Mouse (Mus musculus) urinary bladder, postnatal 36 days (tissue): Measurements from ENCODE around the gene Abcd1.
A peak's percentile ranks its signal among the peaks of the same experiment; 100 is the strongest.
"Not testable (repeated sequence)": the region's sequence is repeated elsewhere in the genome, so short reads cannot be mapped to it uniquely, and the experiment has no call there.

Experiments used
- DNase-seq, 2 experiments: peaks; one replicate each; pipeline ENCODE4 v3.0.0; 2022; ENCODE audit warnings: low spot score in 2 of 2, mixed read lengths in 1 of 2

Gene Abcd1

GRCm38 (mm10) chrX:73739841-73740240 is 23.4 kb downstream of the Abcd1 start:
- not testable (repeated sequence) for DNase-seq

GRCm38 (mm10) chrX:73744774-73745481 is 28.5 kb downstream of the Abcd1 start:
- DNase-seq: no peak

GRCm38 (mm10) chrX:73748977-73749376 is 32.6 kb downstream of the Abcd1 start:
- no peak for DNase-seq

DNA sequence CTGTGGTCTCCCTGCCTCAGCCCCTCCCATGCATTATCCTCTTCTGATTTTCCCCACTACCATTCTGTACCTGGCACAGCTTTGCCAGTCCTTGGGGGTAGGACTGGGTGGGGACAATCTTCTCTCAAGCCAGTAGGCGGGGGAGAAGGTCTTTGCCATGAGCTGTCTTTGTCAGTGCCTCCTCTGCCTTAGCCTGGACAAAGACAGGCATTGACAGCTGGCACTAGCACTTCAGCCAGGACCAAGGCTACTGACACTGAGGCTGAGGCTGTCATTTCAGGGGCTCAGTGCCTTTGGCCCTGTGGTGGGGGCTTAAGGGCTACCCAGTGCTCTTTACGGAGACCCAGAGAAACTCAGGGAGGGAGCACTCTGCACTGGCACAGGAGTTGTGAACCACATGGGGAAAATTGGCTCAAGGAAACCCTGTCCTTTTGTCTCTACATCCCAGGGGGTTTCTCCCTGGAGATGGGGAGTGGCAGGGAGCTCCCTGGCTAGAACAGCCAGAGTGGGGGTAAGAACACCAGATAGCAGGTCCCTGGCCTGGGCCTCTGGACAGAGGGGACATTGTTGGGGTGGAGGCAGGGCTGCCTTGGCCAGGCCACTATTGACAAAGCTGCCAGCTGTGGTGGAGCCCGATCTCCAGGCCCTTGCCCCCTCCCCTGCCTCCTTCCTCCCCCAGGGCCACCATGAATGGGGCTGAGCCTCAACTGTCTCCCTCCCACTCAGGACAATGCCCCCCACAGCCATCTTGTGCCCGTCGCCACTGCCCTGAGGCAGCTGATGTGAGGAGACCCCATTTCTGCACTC is 40.1 kb downstream of the Abcd1 start, which contains the start of gene Plxnb3:
Gene Plxnb3 (plus strand): TSS at position 757 of the 807 bp plus-strand sequence.
- no peak for DNase-seq

DNA sequence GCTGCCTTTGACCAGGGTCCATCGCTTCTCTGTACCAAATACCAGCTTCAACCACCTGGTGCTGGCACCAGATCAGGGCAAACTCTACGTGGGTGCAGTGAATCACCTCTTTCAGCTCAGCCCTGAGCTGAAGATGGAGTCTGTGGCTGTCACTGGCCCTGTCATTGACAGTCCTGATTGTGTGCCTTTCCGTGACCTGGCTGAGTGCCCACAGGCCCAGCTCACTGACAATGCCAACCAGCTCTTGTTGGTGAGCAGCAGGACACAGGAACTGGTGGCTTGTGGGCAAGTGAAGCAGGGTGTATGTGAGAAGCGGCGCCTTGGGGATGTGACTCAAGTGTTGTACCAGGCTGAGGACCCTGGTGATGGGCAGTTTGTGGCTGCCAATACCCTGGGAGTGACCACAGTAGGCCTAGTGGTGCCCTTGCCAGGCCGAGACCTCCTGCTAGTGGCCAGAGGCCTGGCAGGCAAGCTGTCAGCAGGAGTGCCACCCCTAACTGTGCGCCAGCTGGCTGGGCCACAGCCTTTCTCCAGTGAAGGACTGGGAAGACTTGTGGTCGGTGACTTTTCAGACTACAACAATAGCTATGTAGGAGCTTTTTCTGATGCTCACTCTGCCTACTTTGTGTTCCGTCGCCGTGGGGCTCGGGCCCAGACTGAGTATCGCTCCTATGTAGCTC is 42.4 kb downstream of the Abcd1 start:
- no peak for DNase-seq

DNA sequence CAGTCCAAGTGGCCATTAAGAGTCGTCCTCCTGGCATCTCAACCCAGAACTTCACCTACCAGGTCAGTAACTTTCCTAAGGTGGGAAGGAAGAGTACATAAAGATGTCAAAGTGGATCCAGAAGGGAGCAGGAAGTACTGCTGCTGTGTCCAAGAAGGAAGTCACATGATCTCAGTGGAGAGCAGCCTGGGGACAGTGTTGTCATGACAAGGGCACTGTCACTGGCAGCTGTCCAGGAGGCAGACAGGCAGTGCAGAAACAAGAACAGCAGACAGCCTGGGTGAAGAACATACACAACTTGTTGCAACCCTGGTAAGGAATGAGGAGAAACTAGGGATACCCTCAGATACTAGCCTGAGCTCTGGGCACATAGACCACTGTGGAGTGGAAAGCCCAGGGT is 48.9 kb downstream of the Abcd1 start:
- DNase-seq: peak in 1 of 2 experiments; percentile 13

GRCm38 (mm10) chrX:73767267-73767666 is 50.9 kb downstream of the Abcd1 start:
- DNase-seq: no peak

DNA sequence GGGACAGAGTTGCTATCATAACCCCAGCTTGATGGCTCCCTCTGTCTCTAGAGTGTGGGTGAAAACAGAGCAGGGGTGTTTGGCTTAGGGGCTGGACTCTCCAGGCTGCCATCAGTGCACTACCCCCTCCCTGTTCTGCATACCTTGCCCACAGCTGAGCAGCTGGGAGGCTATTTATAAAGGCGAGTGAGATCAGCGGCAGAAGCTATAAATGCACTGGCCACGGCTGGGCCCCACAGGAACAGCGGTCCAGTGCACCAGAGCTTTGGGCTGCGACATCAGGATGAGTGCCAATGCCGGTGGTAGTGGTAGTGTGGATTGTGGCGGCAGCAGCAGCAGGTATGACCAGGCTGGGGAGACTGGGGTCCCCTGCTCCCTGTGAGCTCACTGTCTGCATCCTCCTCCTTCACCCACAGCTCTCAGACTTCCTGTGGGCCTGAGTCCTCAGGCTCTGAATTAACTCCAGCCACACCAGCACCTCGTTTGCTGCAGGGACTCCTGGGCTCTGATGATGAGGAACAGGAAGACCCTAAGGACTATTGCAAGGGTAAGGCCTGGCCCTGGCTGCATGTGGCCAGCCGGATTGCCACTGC is 57.9 kb downstream of the Abcd1 start, which contains the start of gene Srpk3:
Gene Srpk3 (plus strand): TSS at position 238 of the 593 bp plus-strand sequence.
- no peak for DNase-seq

DNA sequence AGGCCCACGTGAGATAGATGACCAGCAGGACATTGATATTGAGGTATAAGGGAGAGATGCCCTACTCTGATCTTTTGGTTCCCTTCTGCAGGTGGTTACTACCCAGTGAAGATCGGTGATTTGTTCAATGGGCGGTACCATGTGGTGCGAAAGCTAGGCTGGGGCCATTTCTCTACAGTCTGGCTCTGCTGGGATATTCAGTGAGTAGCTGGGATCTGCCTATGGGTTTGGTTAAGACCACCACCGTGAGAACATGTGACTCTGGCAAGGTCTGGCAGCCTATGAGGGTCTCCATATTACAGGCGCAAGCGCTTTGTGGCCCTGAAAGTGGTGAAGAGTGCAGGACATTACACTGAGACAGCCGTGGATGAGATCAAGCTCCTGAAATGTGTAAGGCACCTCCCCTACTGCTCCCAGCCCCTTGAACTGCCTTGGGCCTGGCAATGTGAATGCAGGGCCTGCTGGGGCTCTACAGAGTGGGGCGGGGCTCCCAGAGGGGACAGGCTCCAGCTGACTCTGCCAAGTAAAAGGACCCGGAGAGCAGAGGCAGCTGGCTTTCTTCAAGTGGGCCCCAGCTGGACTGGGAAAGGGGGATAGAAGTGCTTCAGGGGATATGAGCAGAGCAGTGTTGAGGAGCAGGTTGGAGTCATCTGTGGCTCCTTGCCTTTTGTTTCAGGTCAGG is 58.5 kb downstream of the Abcd1 start:
- no peak for DNase-seq

GRCm38 (mm10) chrX:73782227-73782626 is 65.8 kb downstream of the Abcd1 start:
- no peak for DNase-seq

GRCm38 (mm10) chrX:73785666-73786065 is 69.3 kb downstream of the Abcd1 start:
- no peak for DNase-seq

DNA sequence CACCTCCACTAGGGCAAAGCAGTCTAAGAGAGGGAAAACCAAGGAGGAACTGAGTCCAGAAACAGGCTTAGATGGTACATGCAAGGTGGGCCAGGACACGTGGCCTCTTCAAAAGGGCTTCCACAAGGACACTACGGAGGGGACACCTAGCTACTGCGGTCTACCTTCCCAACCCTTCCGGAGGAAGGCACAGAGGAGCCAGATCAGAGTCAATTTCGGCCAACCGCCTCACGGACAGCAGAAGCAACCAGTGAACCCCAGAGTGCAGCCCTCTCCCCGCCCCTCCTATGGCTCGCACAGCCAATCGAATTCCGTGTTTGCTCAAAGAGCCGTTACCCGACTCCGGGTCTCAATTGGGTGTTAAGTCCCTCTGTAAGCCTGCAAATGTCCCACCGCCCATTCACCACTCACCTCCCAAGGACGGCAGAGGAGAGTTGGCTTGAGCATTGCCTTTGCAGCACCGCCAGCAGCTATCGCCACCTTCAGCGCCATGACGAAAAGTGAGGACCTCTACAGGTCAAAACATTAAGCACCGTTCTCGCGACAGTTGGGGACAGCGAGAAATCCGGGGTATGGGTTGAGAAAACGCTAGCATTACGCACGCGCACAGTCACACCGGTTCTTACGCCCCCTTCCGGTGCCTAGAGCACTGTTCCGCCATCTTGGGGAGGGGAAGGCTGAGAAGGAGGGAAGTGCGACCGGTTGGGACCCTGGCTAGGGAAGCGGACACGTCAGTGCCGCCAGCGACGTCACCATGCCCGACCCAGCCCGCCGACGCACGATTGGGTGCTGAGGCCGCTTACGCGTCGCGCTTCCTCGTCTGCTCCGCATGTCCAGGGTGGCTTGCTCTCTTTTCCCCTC is 70.2 kb downstream of the Abcd1 start, which contains the start of the genes Idh3g and Ssr4:
Gene Idh3g (minus strand): TSS at position 534 of the 861 bp plus-strand sequence.
Gene Ssr4 (plus strand): TSS at position 665 of the 861 bp plus-strand sequence.
- DNase-seq: peak; percentile 88 to 91

DNA sequence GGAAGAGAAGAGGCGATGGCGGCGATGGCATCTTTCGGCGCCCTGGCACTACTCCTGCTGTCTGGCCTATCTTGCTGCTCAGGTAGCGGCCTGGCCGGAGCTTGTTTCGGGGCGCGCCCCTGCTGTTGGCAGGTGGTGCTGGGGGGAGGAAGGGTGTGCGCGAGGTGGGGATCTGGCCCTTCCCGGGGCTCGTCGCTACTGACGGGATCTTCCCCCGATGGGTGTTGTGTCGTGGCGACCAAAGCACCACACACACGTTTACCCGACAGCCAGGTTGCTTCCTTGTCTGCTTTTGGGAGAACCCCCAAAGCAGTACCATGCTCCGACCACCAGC is 70.8 kb downstream of the Abcd1 start:
- DNase-seq: no peak
